Mouse (Mus musculus): ENCODE results near the gene Ube2j2.

The Ube2j2 gene

GRCm38 (mm10) chr4:155943534-155944249 lies at the start of gene Ube2j2:
Ube2j2 (plus strand) TSS chr4:155943831.
- in situ Hi-C loops (cut with MseI, MboI): loop anchor here in 1 of 2 experiments (5.0 kb wide), 1 partner anchor 36 kb away; no protein-coding TSS in a partner anchor

GRCm38 (mm10) chr4:155894311-155894881 lies 49.2 kb upstream of the Ube2j2 start:
- in situ Hi-C loops (cut with MseI, MboI): no loop called here

- in situ Hi-C loops (cut with MseI, MboI): no loop called here
These were observed 48.4 kb upstream of the Ube2j2 start for GRCm38 (mm10) chr4:155895216-155895615.

GRCm38 (mm10) chr4:155895826-155896225 lies 47.8 kb upstream of the Ube2j2 start:
- in situ Hi-C loops (cut with MseI, MboI): no loop called here

DNA sequence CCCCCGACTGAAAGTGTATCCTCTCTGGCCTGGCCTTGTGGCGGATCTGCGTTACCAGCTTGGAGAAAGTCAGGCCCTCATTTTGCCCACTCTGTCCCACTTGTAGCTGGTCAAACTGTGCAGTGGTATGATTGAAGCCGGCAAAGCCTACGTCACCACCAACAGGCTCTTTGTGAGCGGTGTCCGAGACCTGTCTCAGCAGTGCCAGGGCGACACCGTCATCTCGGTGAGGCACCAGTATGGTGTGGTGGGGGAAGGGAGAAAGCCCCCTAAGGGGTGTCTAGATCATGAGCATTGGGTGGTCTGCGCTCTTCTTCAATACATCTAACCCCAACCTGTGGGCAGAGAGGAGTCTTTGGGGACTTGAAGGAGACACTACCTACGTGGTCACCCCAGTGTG lies 47.2 kb upstream of the Ube2j2 start:
- in situ Hi-C loops (cut with MseI, MboI): no loop called here

GRCm38 (mm10) chr4:155898318-155898717 lies 45.3 kb upstream of the Ube2j2 start:
- in situ Hi-C loops (cut with MseI, MboI): no loop called here

DNA sequence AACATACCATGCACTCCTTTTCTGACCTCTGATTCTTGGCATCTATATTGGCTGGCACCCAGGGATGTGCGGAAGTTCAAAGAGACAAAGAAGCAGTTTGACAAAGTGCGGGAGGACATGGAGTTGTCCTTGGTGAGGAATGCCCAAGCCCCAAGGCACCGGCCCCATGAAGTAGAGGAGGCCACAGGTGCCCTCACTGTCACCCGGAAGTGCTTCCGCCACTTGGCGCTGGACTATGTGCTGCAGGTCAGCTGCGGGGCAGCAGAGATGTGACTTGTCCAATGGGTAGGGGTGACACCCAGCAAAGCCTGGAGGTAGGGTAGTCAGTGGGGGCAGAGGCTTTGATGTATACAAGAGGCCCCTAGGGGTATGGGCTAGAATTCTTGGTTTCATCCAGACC lies 44.3 kb upstream of the Ube2j2 start:
- in situ Hi-C loops (cut with MseI, MboI): no loop called here

DNA sequence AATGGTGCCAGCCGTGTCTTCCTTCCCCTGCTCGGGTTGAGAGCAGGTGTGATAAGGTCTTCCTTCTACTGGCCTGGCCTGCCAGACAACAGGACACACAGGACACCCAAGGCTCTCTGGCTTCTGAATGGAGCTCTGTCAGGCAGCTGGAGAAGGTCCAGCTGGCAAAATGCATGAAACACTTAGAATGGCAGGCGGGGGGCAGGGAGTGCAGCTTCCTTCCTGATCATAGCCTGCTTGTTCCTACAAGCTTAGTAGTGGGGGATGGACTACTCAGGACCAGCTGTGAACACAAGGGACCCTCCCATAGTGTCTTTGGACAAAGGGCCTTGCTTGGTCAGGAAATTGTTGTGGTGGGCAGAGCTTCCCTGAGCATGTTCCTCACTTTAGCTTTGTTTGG lies 42.4 kb upstream of the Ube2j2 start:
- in situ Hi-C loops (cut with MseI, MboI): no loop called here

DNA sequence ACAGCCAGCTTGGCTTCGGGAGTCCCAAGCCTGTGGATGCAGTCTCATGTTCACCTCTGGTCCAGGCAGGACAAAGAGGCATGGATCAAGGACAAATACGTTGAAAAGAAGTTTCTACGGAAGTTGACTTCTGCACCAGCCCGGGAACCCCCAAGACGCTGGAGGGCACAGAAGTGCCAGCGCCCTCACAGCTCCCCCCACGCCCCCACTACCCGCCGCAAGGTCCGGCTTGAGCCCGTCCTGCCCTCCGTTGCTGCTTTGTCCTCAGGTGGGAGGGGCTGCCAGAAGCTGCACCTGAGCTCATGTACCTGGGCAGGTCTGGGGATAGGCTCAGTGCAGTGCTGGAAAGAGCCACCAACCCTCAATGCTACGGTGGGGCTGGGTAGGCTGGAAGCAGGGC lies 40.4 kb upstream of the Ube2j2 start:
- in situ Hi-C loops (cut with MseI, MboI): no loop called here

GRCm38 (mm10) chr4:155904318-155905102 lies 39.1 kb upstream of the Ube2j2 start:
- in situ Hi-C loops (cut with MseI, MboI): loop anchor here in 1 of 2 experiments (5.0 kb wide), 1 partner anchor 38 kb away; the partner anchor contains the start of gene Ube2j2

DNA sequence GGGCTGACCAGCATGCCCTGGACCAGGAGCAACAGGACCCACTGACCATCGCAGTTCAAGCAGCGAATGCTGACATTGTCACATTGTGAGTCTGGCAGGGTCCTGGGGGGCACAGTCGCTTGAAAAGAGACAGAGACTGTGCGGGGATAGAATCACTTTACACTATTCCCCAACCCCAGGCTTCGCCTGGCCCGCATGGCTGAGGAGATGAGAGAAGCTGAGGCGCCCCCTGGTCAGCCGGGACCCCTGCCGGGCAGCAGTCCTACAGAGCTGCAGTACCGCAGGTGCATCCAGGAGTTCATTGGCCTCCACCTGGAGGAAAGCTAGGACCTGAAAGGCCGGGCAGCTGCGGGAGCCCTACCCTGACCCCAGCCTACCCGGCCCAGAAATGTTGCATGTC lies 38.0 kb upstream of the Ube2j2 start:
- in situ Hi-C loops (cut with MseI, MboI): loop anchor here in 1 of 2 experiments (5.0 kb wide), 1 partner anchor 37 kb away; the partner anchor contains the start of gene Ube2j2

DNA sequence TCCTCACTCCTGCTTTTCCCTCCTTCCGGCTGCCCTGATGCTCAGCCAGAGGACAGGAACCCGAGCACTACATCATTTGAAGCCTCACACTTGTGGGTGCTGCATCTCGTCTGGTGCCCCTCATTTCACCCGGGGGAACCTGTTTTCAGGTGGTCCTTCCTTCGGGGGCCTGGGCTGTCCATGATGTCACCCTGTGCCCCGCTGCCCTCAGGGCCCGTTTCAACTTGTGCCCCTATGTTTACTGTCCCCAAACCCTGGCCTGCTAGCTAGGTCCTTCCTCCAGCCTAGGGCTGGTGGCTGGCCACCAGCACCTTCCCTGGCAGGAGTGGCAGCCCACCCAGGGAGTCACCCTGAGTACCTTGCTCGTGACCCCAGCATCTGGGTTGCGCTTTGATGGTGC lies 37.5 kb upstream of the Ube2j2 start:
- in situ Hi-C loops (cut with MseI, MboI): loop anchor here in 1 of 2 experiments (5.0 kb wide), 1 partner anchor 36 kb away; the partner anchor contains the start of gene Ube2j2

DNA sequence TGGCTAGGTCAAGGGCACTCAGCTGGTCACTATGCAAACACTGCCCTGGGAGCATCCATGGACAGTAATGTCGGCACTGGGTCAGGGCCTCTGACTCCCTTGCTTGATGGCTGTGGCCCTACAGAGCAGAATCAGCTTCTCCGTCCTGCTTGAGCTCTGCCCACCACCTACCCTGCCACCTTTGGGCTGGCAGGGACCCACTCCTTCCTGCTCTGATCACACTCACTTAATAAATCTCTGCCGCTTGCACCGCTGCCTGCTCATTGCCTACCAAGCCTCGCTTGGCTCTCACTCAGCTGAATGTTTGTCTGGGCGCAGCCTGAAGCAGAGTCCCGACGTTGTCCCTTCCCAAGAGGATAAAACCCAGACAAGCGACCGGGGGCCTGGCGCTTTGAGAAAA lies 36.6 kb upstream of the Ube2j2 start:
- in situ Hi-C loops (cut with MseI, MboI): loop anchor here in 1 of 2 experiments (5.0 kb wide), 1 partner anchor 35 kb away; the partner anchor contains the start of gene Ube2j2

- in situ Hi-C loops (cut with MseI, MboI): loop anchor here in 1 of 2 experiments (5.0 kb wide), 1 partner anchor 34 kb away; the partner anchor contains the start of gene Ube2j2
These were observed 35.4 kb upstream of the Ube2j2 start for GRCm38 (mm10) chr4:155908281-155908680.

GRCm38 (mm10) chr4:155908751-155909150 lies 34.9 kb upstream of the Ube2j2 start:
- in situ Hi-C loops (cut with MseI, MboI): loop anchor here in 1 of 2 experiments (5.0 kb wide), 1 partner anchor 34 kb away; the partner anchor contains the start of gene Ube2j2

DNA sequence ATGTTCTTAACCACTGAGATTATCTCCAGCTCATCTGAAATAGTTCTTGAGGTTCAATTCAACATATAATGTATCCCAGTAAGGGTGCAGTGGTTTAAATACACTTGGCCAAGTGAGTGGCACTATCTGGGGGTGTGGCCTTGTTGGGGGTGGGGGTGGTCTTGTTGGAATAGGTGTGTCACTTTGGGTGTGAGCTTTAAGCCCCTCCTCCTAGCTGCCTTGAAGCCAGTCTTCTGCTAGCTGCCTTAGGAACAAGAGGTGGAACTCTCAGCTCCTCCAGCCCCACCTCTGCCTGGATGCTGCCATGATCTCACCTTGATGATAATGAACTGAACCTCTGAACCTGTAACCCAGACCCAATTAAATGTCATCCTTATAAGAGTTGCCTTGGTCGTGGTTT lies 11.6 kb upstream of the Ube2j2 start:
- in situ Hi-C loops (cut with MseI, MboI): no loop called here

GRCm38 (mm10) chr4:155943049-155943452 lies 580 bp upstream of the Ube2j2 start:
- in situ Hi-C loops (cut with MseI, MboI): loop anchor here in 1 of 2 experiments (5.0 kb wide), 1 partner anchor 36 kb away; no protein-coding TSS in a partner anchor

GRCm38 (mm10) chr4:155944271-155944670 lies 640 bp downstream of the Ube2j2 start:
- in situ Hi-C loops (cut with MseI, MboI): loop anchor here in 1 of 2 experiments (5.0 kb wide), 1 partner anchor 37 kb away; no protein-coding TSS in a partner anchor

DNA sequence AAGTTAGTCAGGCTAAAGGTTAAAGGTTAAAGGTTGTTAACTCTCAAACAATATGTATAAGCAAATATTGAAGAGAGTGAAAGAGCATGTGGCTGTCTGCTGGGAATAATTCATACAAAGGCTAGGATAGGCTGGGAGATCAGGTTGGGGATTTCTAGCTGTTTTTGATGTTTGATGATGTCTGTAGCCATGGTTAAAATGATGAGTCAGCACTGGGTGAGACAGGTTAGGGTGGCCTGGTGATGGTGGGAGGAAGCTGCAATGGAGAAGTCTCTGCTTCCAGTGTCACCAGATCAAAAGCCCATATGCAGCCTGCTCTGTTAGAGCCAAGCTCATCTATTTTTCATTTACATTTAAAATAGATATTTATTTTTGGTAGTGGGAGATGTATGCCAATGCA lies 3.5 kb downstream of the Ube2j2 start:
- in situ Hi-C loops (cut with MseI, MboI): no loop called here

GRCm38 (mm10) chr4:155955491-155955890 lies 11.9 kb downstream of the Ube2j2 start:
- in situ Hi-C loops (cut with MseI, MboI): no loop called here

DNA sequence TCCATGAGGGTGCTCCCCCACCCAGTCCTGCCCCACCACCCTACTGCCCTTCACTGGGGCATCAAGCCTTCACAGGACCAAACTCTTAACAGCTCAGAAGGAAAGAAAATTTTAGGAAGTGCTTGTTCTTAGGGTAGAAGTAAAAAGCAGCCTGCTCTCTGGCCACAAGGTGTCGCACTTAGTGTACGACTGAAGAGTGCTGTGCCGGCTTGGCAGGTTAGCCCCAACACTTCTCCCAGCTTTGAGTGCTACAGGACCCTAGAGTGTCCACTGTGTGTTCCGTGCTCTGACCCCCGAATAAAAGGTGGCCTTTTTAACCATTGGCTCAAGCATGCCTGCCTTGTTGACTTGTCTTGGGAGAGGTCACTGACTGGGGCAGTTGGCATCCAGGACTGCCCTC lies 15.6 kb downstream of the Ube2j2 start:
- in situ Hi-C loops (cut with MseI, MboI): no loop called here
